Mouse (Mus musculus) CD8-positive naive resting alpha-beta T cell, adult 2 months (primary cell): ENCODE measurements at regions not wholly inside any gene's neighbourhood (a gene's known extent, or its start where the extent isn't known, plus 50 kb on each side); places are given as distances from the start of the nearest gene placed in this dataset.

ENCODE experiments used
- DNase-seq, 2 experiments: peaks; one replicate each; pipeline ENCODE4 v3.0.0; 2022; ENCODE audit warnings: low read depth in 2 of 2, low spot score in 2 of 2

GRCm38 (mm10) chr14:102477162-102477561, 505.3 kb downstream of the Kctd12 start:
- DNase-seq, result no peak

DNA sequence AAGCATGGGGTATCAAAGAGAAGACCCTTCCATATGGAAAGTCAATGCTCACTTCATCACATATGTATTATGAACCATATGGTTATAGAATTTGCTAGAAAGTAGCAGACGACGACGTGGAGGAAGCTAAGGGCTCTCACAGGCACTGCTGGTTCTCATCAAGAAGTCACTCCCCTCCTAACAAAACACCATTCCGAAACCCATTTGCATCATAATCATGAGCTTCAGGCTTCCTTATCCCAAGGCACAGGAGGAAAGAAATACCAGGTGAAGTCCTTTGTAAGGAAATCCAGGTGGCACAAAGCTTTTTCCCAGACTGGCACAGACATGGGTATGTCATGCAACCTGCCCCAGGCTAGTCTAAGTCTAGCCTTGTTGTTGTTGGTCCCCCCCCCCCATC, 513.1 kb downstream of the Kctd12 start:
- no peak for DNase-seq

DNA sequence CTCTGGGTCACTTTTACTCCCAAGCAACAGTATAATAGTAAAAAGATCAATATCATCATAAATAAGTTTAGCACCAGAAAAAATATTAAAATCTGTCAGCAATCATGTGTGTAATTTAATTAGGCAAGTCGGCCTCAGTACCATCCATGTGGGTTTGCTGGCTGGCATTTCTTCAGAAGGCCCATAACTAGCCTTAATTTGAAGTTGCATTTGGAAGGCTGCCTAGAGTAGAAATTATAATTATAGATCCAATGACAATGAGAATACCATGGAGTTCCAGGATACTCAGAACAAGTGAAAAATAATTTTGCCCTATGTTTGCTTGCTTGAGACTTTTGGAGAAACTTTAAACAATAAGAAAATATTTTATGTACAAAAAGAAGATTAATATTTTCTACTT, 521.4 kb downstream of the Kctd12 start:
- DNase-seq, result no peak

DNA sequence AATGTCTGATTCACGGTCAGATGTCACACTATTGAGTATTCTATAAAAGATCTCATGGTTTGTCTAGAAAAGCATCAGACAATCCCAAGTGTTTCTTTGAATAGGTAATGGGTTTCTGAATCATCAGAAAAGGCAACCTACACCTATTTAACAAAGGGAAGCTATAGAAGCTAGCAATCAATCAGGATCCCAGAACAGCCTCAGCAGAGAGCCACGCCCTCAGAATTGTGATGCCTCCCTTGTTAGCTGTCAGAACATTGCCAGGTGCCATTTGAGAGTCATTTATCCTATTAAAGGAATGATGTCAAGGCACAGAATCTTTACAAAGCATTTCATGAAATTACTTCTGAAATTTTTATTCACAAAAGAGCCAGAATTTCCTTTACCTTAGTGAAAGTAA, 542.7 kb downstream of the Kctd12 start:
- DNase-seq, result no peak

- no peak for DNase-seq
Observed at GRCm38 (mm10) chr14:102403397-102404115, 578.9 kb downstream of the Kctd12 start.

- no peak for DNase-seq
Observed at GRCm38 (mm10) chr14:102402061-102402689, 580.3 kb downstream of the Kctd12 start.

GRCm38 (mm10) chr14:102396036-102396734, 586.3 kb downstream of the Kctd12 start:
- no peak for DNase-seq

GRCm38 (mm10) chr14:102392351-102392750, 590.1 kb downstream of the Kctd12 start:
- no peak for DNase-seq

- DNase-seq, result no peak
Observed at GRCm38 (mm10) chr14:102372994-102373567, 609.4 kb downstream of the Kctd12 start.

GRCm38 (mm10) chr14:102361589-102361988, 620.8 kb downstream of the Kctd12 start:
- no peak for DNase-seq

DNA sequence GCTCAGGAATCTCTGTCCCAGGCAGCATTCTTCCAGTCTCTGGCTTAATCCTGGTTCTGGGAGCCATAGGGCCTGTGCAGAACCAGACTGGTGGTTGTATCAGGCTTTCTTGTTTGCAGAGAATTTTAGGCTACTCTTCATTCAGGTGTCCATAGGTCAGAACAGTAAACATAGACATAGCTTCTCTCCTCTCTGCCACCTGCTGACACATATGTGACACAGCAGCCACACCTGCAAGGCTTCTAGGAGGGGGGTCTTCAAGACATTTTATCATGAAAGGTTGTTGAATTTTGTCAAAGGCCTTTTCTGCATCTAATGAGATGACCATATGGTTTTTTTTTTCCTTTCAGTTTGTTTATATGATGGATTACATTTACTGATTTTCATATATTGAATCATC, 599.7 kb downstream of the Lmo7 start:
- no peak for DNase-seq

DNA sequence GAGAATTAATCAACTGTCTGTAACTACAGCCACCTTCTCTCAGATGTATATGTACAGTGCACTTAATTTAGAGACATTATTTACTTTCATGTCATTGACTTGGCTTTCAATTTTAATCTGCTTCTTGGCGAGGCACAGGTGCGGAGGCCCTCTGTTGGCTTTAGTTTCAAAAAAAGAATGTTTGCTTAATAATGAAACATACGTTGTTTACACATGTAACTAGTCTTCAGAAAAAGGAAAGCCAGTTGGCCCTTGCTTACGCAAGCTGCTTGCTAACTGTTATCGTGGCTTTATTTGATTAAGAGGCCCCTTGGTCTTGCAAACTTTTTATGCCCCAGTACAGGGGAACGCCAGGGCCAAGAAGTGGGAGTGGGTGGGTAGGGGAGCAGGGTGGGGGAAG, 576.6 kb downstream of the Lmo7 start:
- no peak for DNase-seq

GRCm38 (mm10) chr14:102302826-102303225, 573.1 kb downstream of the Lmo7 start:
- DNase-seq, result no peak

DNA sequence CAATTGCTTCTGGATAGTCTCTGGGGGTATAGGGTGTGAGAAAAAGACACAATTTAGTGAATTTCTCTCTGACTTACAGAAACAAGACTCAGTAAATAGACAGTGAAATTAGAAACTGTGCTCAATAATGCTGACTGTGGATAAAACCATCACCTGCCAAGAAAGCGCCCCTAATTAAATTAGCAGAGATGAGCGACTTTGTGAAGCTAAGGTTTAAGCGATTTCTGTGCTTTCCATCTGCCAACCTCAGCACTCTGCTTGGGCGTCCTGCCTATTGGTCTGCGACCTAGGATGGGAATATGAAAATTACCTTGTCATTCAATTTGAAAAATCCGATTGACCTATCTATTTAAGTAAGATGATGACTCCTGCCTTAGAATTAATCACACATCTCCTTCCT, 570.5 kb downstream of the Lmo7 start:
- no peak for DNase-seq

GRCm38 (mm10) chr14:102291361-102291760, 561.6 kb downstream of the Lmo7 start:
- no peak for DNase-seq

DNA sequence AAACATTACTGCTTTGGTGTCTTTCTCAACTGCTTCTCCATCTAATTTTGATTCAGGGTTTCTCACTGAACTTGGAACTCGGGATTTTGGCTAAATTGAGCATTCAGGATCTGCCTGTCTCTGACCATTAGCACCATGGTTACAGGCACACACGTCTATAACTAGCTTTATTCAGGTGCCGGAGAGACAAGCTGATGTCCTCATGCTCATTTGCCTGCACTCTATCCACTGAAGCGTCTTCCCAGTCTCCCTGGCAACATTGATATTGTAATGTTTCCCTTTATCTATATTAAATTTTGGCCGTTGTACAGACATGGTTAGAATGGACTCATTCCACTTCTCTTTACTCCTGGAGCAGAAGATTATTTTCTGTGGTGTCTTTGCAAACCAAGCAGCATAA, 520.3 kb downstream of the Lmo7 start:
- no peak for DNase-seq

DNA sequence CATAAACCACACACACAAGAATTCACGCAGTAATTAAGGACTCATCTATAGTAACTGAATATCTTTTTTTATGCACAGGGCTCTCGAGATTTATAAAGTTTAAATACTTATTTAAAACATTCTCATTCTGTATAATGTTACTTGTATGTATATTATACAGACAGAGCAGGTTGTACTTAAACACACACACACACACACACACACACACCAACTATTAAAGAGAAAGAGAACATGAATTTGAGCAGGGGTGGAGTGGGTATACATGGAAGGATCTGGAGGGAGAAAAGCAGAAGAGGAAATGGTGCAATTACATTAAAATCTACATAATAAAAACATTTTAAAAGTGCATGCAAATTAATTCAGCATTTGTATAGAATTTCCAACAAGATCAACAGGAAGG, 518.8 kb downstream of the Lmo7 start:
- DNase-seq, result no peak

DNA sequence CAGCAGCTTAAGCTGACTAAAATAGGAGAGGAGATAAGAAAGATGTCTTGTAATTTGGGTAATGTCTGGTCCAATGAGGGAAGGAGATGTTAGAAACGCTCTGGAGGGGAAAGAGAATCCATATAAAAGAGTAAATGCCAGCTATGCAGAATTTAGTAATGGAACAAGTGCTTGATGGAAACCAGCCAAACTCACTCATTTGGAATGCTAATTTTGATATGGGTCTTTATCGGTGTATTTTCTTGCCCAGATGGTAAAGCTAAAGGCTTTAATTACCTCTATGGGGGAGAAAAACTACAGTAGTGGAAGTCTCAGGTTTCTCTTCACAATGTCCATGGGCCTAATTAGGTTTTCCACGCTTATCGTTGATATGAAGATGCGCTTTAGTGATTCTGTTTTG, 518.3 kb downstream of the Lmo7 start:
- DNase-seq, result no peak

DNA sequence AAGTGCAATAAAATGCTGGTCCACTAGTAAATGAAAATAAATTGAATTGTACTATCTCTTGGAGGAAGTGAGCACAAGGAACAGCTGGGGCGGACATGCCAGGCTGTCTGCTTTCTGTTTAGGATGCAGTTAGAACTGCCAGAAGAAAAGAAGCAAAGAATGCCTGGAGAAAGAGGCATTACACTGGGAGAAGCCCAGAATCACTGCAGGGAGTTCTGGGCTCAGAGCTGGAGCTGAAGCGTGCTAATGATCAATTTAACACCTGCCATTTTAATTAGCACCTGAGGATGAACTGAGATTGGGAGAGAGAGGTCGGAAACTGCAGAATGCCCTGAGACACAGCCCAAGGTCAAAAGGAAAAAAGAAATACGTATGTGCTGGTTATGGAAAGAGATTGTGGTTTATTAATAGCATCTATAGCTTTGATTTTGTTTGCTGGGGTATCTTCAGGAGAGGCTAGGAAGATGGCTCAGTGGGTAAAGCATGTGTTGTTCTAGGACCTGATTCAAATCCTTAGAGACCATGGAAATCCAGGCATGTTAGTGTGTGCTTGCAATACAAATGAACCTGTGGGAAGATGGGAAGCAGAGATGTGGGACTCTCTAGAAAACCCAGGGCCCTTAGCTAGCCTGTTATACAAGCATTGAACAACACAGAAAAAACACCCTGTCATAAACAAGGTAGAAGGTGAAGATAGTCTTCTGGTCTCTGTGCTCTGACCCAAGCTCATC, 514.2 kb downstream of the Lmo7 start:
- DNase-seq, result no peak

GRCm38 (mm10) chr14:102216581-102217368, 487.0 kb downstream of the Lmo7 start:
- DNase-seq, result no peak
